Mouse (Mus musculus) cerebellum, adult 11 months (tissue): ENCODE measurements around the gene Hypk.

Source experiments
- DNase-seq: peaks from one replicate; pipeline ENCODE4 v3.0.0; 2022

Gene Hypk

GRCm38 (mm10) chr2:121452990-121453389, at the start of gene Hypk:
Gene Hypk (plus strand): TSS chr2:121453290.
- no peak for DNase-seq

- no peak for DNase-seq
Observed at GRCm38 (mm10) chr2:121403296-121403695, 49.8 kb upstream of the Hypk start.

GRCm38 (mm10) chr2:121408160-121408559, 44.9 kb upstream of the Hypk start:
- no peak for DNase-seq

GRCm38 (mm10) chr2:121412843-121413386, 40.2 kb upstream of the Hypk start:
- no peak for DNase-seq

GRCm38 (mm10) chr2:121413387-121414042, 39.6 kb upstream of the Hypk start, which contains the start of the genes Pdia3 and Catsper2:
Gene Pdia3 (plus strand): TSS chr2:121413775.
Gene Catsper2 (minus strand): TSS chr2:121413792.
- DNase-seq, result peak; percentile 91

GRCm38 (mm10) chr2:121414139-121414685, 38.9 kb upstream of the Hypk start:
- DNase-seq, result no peak

GRCm38 (mm10) chr2:121415103-121415502, 38.0 kb upstream of the Hypk start:
- no peak for DNase-seq

GRCm38 (mm10) chr2:121415591-121415990, 37.5 kb upstream of the Hypk start:
- no peak for DNase-seq

- DNase-seq, result no peak
Observed at GRCm38 (mm10) chr2:121416356-121416755, 36.7 kb upstream of the Hypk start.

GRCm38 (mm10) chr2:121418476-121418875, 34.6 kb upstream of the Hypk start:
- DNase-seq, result no peak

GRCm38 (mm10) chr2:121423166-121423565, 29.9 kb upstream of the Hypk start:
- DNase-seq, result no peak

- no peak for DNase-seq
Observed at GRCm38 (mm10) chr2:121425890-121426289, 27.2 kb upstream of the Hypk start.

GRCm38 (mm10) chr2:121434854-121435253, 18.2 kb upstream of the Hypk start:
- DNase-seq, result no peak

GRCm38 (mm10) chr2:121439746-121440145, 13.3 kb upstream of the Hypk start:
- no peak for DNase-seq

- DNase-seq, result no peak
Observed at GRCm38 (mm10) chr2:121440834-121441605, 12.1 kb upstream of the Hypk start.

- no peak for DNase-seq
Observed at GRCm38 (mm10) chr2:121441800-121442199, 11.3 kb upstream of the Hypk start.

- DNase-seq, result peak; percentile 47
Observed at GRCm38 (mm10) chr2:121442259-121443067, 10.6 kb upstream of the Hypk start.

GRCm38 (mm10) chr2:121443068-121443349, 10.1 kb upstream of the Hypk start:
- DNase-seq, result no peak

GRCm38 (mm10) chr2:121444178-121444577, 8.9 kb upstream of the Hypk start, which contains the start of gene Ell3:
Gene Ell3 (minus strand): TSS chr2:121444278.
- no peak for DNase-seq

GRCm38 (mm10) chr2:121445117-121445516, 8.0 kb upstream of the Hypk start:
- DNase-seq, result no peak

- no peak for DNase-seq
Observed at GRCm38 (mm10) chr2:121446506-121446905, 6.6 kb upstream of the Hypk start.

- DNase-seq, result no peak
Observed at GRCm38 (mm10) chr2:121447006-121447405, 6.1 kb upstream of the Hypk start.

GRCm38 (mm10) chr2:121448136-121448535, 5.0 kb upstream of the Hypk start:
- no peak for DNase-seq
